Mouse (Mus musculus): ENCODE results near the gene Zfp874b. TPM values are rescaled to one million over a fixed set of nuclear protein-coding genes. Genes with fewer than 3 reads are reported as not detected.

Gene Zfp874b
- 2.3 and 2.6 TPM in 2 replicates for polyA plus RNA-seq (2015; fragmentation: Nextera tagmentation; extraction: Ambion mirVana)

GRCm38 (mm10) chr13:67483625-67484423 is at the start of gene Zfp874b:
Gene Zfp874b (minus strand): TSS chr13:67484258.

GRCm38 (mm10) chr13:67525753-67526410 is 41.8 kb upstream of the Zfp874b start, which contains the start of the genes Gm26965 and Zfp87:
Gene Gm26965 (minus strand): TSS chr13:67526151.
Gene Zfp87 (minus strand): TSS chr13:67526177.

GRCm38 (mm10) chr13:67500084-67500719 is 16.1 kb upstream of the Zfp874b start, which contains the start of gene Zfp58:
Gene Zfp58 (minus strand): TSS chr13:67500555.

GRCm38 (mm10) chr13:67451172-67452020 is 32.7 kb downstream of the Zfp874b start, which contains the start of gene Zfp874a:
Gene Zfp874a (minus strand): TSS chr13:67451624.

Other genes with a start within 250 kb of the Zfp874b start
- gene Zfp458, start 205.8 kb downstream of the Zfp874b start, polyA plus RNA-seq (2015; fragmentation: Nextera tagmentation; extraction: Ambion mirVana): 4.7 and 5.2 TPM in 2 replicates
- gene Zfp457, start 177.8 kb downstream of the Zfp874b start, polyA plus RNA-seq (2015; fragmentation: Nextera tagmentation; extraction: Ambion mirVana): 0.39 and 1.1 TPM in 2 replicates
- 1.0 TPM in 2 replicates for gene Zfp595, start 151.7 kb downstream of the Zfp874b start, polyA plus RNA-seq (2015; fragmentation: Nextera tagmentation; extraction: Ambion mirVana)
- gene Gm28044, start 123.7 kb downstream of the Zfp874b start, polyA plus RNA-seq (2015; fragmentation: Nextera tagmentation; extraction: Ambion mirVana): not detected in 2 replicates
- 0.37 and 0.43 TPM in 2 replicates for gene Zfp953, start 123.7 kb downstream of the Zfp874b start, polyA plus RNA-seq (2015; fragmentation: Nextera tagmentation; extraction: Ambion mirVana)
- gene Gm28041, start 108.5 kb downstream of the Zfp874b start, polyA plus RNA-seq (2015; fragmentation: Nextera tagmentation; extraction: Ambion mirVana): not detected in 2 replicates
- gene Zfp456, start 108.4 kb downstream of the Zfp874b start, polyA plus RNA-seq (2015; fragmentation: Nextera tagmentation; extraction: Ambion mirVana): 0.41 and 0.58 TPM in 2 replicates
- gene Zfp429, start 84.4 kb downstream of the Zfp874b start, polyA plus RNA-seq (2015; fragmentation: Nextera tagmentation; extraction: Ambion mirVana): 2.1 and 3.8 TPM in 2 replicates
- 0.99 and 1.4 TPM in 2 replicates for gene Zfp459, start 62.8 kb downstream of the Zfp874b start, polyA plus RNA-seq (2015; fragmentation: Nextera tagmentation; extraction: Ambion mirVana)
- 4.7 and 5.3 TPM in 2 replicates for gene Zfp874a, start 32.6 kb downstream of the Zfp874b start, polyA plus RNA-seq (2015; fragmentation: Nextera tagmentation; extraction: Ambion mirVana)
- gene Zfp58, start 16.3 kb upstream of the Zfp874b start, polyA plus RNA-seq (2015; fragmentation: Nextera tagmentation; extraction: Ambion mirVana): 6.5 TPM in 2 replicates
- not detected in 2 replicates for gene Gm26965, start 41.9 kb upstream of the Zfp874b start, polyA plus RNA-seq (2015; fragmentation: Nextera tagmentation; extraction: Ambion mirVana)
- gene Zfp87, start 41.9 kb upstream of the Zfp874b start, polyA plus RNA-seq (2015; fragmentation: Nextera tagmentation; extraction: Ambion mirVana): 32.4 and 37.9 TPM in 2 replicates
- 6.0 and 8.2 TPM in 2 replicates for gene Zfp748, start 69.6 kb upstream of the Zfp874b start, polyA plus RNA-seq (2015; fragmentation: Nextera tagmentation; extraction: Ambion mirVana)
- 3.1 and 3.9 TPM in 2 replicates for gene Zfp729b, start 125.4 kb upstream of the Zfp874b start, polyA plus RNA-seq (2015; fragmentation: Nextera tagmentation; extraction: Ambion mirVana)
- 0.69 and 3.1 TPM in 2 replicates for gene Gm49345, start 153.5 kb upstream of the Zfp874b start, polyA plus RNA-seq (2015; fragmentation: Nextera tagmentation; extraction: Ambion mirVana)
- 2.5 and 2.8 TPM in 2 replicates for gene Zfp729a, start 153.5 kb upstream of the Zfp874b start, polyA plus RNA-seq (2015; fragmentation: Nextera tagmentation; extraction: Ambion mirVana)
- 8.7 and 12.2 TPM in 2 replicates for gene Zfp738, start 202.8 kb upstream of the Zfp874b start, polyA plus RNA-seq (2015; fragmentation: Nextera tagmentation; extraction: Ambion mirVana)
- 5.2 and 5.8 TPM in 2 replicates for gene Zfp65, start 244.9 kb upstream of the Zfp874b start, polyA plus RNA-seq (2015; fragmentation: Nextera tagmentation; extraction: Ambion mirVana)